Mouse (Mus musculus) lung, adult 2 months (tissue): ENCODE measurements around the gene Spint3.

Experiments
- CTCF ChIP-seq: fragments of 200-500 bp; IDR thresholded peaks from 2 replicates; pipeline ENCODE4 v1.5.1; 2011; ENCODE audit warnings: mild to moderate bottlenecking, low read length, control low read depth; ENCODE audit not compliant: insufficient read depth
- POLR2A ChIP-seq: fragments of 200-500 bp; IDR thresholded peaks from 2 replicates; pipeline ENCODE4 v1.6.1; 2011; ENCODE audit warnings: low read depth, mild to moderate bottlenecking, control low read depth, low read length, borderline replicate concordance; ENCODE audit errors: extremely low read depth

- TF ChIP-seq CTCF (no peak), POLR2A (no peak)
These were observed 20.2 kb upstream of the Spint3 start, which contains the start of gene Eppin for GRCm38 (mm10) chr2:164593494-164593893.
